Mouse (Mus musculus) midbrain, postnatal 0 days (tissue): ENCODE measurements around the gene Th. TPM values are rescaled to one million over a fixed set of nuclear protein-coding genes. Genes with fewer than 3 reads are reported as not detected.

Source experiments
- ATAC-seq: fragments of 200-750 bp; cut with Nextera tagmentation; 2 replicates; pipeline ENCODE4 v1.8.0; 2017; ENCODE audit warnings: moderate number of reproducible peaks, mild to moderate bottlenecking, moderate TSS enrichment, moderate library complexity; ENCODE audit not compliant: low FRiP score
- DNase-seq: peaks from one replicate; pipeline ENCODE4 v3.0.0-alpha.2; 2015; ENCODE audit warnings: low spot score
- H3K27ac ChIP-seq: fragments of 300-500 bp; sonication (generic); 2 replicates; pipeline ENCODE4 v1.5.1; 2014; ENCODE audit warnings: low read depth, mild to moderate bottlenecking, low read length, mixed read lengths
- H3K27me3 ChIP-seq: fragments of 300-500 bp; sonication (generic); 2 replicates; pipeline ENCODE4 v1.6.1; 2014; ENCODE audit warnings: low read length, control low read depth, mixed read lengths; ENCODE audit not compliant: insufficient read depth
- H3K36me3 ChIP-seq: fragments of 300-500 bp; sonication (generic); 2 replicates; pipeline ENCODE4 v1.6.1; 2014; ENCODE audit warnings: low read length, control low read depth, mixed read lengths; ENCODE audit not compliant: insufficient read depth
- H3K4me1 ChIP-seq: fragments of 300-500 bp; sonication (generic); 2 replicates; pipeline ENCODE4 v1.6.1; 2014; ENCODE audit warnings: mild to moderate bottlenecking, control low read depth, antibody characterized with exemption, low read length, mixed read lengths; ENCODE audit not compliant: insufficient read depth
- H3K4me2 ChIP-seq: fragments of 300-500 bp; sonication (generic); 2 replicates; pipeline ENCODE4 v1.6.1; 2014; ENCODE audit warnings: low read depth, mild to moderate bottlenecking, low read length, mixed read lengths; ENCODE audit not compliant: poor library complexity, severe bottlenecking
- H3K4me3 ChIP-seq: fragments of 300-500 bp; sonication (generic); 2 replicates; pipeline ENCODE4 v1.5.1; 2014; ENCODE audit warnings: low read depth, mild to moderate bottlenecking, low read length, moderate library complexity
- H3K9ac ChIP-seq: fragments of 300-500 bp; sonication (generic); replicated peaks from 2 replicates; pipeline ENCODE4 v1.6.1; 2014; ENCODE audit warnings: mild to moderate bottlenecking, low read length, moderate library complexity, mixed read lengths; ENCODE audit not compliant: poor library complexity, severe bottlenecking
- H3K9me3 ChIP-seq: fragments of 300-500 bp; sonication (generic); 2 replicates; pipeline ENCODE4 v1.6.1; 2016; ENCODE audit warnings: low read length, control low read depth
- CTCF ChIP-seq: IDR thresholded peaks from 2 replicates; pipeline ENCODE4 v1.5.1; 2016; ENCODE audit warnings: antibody characterized with exemption, mild to moderate bottlenecking
- WGBS: fragments of 180-500 bp; shearing (Covaris S2); extraction: QIAGEN DNeasy Blood & Tissue Kit; methylation state at CpG from one replicate; pipeline ENCODE4 v1.1.7; 2014; 5-methylcytosine and 5-hydroxymethylcytosine counted together
- polyA plus RNA-seq: library from polyadenylated mRNA; unstranded; fragments of >200 nt; fragmentation: Nextera tagmentation; extraction: Ambion mirVana; gene quantifications from 2 replicates; pipeline ENCODE4 v1.2.1, GENCODE M21; 2015
- total RNA-seq: library from RNA; depleted of rRNA; stranded (reverse); fragments of >200 nt; gene quantifications from 2 replicates; pipeline ENCODE4 v1.2.3, GENCODE M21; 2014

Gene Th
- total and polyA plus RNA-seq, 2 experiments from 2014 or later = 26.2 to 27.1 TPM

DNA sequence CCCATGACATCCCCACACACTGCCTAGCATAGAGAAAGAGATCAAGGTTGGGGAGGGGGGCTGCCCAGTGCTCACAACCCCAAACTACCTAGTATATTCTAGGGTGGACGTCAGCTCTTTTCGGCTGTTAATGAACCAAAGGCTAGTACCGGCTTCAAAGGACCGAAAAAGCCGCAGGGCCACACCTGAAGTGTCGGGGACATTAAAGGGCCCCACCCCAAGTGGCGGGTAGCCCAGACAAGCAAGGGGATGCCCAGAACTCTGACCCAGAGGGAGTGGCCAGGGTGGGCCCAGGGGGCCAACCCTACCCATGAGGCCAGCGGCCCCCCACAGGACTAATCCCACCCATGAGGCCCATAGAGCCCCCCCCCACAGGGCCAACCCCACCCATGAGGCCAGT lies 3.6 kb downstream of the Th start:
- Histone ChIP-seq H3K36me3 (no peaks in the 10 kb centered on the region), H3K4me1 (no peaks in the 10 kb centered on the region), H3K27me3 (no peaks in the 10 kb centered on the region), H3K9ac (no peak overlapping the region), H3K9me3 (no peaks in the 10 kb centered on the region), H3K4me2 (no peak overlapping the region), H3K4me3 (no peak overlapping the region), H3K27ac (no peak overlapping the region)
- no peak for TF ChIP-seq CTCF
- no peak for DNase-seq
- ATAC-seq = no peak
- 88% methylated on average over 8 of the region's 8 CpGs for WGBS

DNA sequence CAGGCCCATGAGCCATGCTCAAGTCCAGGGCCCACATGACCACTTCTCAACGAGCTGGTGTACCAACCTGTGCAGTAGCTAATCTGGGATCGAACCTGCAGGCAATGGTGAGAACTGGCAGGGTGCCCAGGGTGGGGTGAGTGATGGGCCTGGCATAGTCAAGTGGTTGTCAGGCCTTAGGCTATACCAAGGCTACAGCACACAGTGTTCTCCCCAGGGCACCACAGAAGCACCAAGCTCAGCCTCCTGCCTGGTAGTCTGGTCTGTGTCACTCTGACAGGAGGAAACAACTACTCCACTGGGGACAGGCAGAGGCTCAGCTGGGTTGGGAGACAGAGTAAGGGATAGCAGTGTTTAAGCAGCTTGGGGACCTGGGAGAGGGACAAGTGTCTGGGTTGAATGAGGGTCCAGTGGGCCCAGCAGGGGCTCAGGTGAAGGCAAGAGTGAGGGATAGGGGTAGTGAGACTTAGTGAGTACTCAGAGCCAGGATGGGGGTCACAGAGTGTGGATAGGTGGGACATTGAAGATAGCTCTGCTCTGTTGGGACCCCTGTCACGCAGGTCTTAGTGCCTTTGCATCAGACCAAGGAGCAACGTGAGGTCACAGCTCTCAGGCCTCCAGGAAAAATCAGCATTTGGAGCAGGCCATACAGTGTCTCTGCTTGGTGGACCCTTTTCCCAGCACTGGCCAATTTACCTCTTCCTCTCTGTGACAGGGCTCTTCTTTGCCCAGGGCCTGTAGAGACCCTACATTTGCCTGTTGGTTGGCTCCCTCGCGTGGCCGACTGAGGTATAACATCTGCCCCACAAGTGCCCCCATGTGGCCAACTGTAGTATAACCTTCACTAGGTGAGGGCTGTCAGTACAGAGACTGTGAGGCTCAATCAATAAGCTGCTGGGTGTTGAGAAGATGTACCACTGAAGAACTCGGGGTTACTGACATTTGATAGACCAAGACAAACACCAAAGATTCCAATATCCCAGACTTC lies 12.0 kb downstream of the Th start:
- ATAC-seq (peak; percentile 47; the same call in 1 of the 2 replicates), DNase-seq (peak; percentile 68)
- WGBS = 30% methylated on average over 8 of the region's 8 CpGs

DNA sequence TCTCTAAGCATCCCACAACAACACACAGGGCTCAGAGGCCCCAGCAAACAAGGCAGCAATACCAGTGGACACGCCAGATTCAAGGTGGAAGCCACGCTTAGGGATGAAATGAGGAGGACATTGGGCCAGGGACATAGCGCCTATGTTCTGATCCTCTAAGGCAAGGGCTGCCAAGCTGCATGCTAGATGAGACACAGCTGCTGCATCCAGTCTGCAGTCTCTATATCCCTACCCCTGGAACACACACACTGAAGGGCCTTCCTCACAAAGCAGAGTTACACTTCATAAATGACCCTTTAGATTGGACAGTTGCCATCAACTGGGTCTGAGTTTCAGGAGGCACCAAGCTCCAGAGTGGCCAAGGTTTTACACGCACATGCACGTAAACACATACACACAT lies 13.3 kb downstream of the Th start:
- Histone ChIP-seq H3K4me3 (no peak overlapping the region), H3K9ac (no peak overlapping the region), H3K27ac (no peak overlapping the region), H3K9me3 (no peaks in the 10 kb centered on the region), H3K4me2 (no peak overlapping the region), H3K36me3 (no peaks in the 10 kb centered on the region), H3K4me1 (no peaks in the 10 kb centered on the region), H3K27me3 (no peaks in the 10 kb centered on the region)
- WGBS = 89% methylated on average over 5 of the region's 5 CpGs
- ATAC-seq (no peak), DNase-seq (no peak)
- no peak for TF ChIP-seq CTCF

More for the DNA sequence above, 12.0 kb downstream of the Th start:
- Histone ChIP-seq H3K36me3 (no peaks in the 10 kb centered on the region), H3K4me2 (no peak overlapping the region), H3K27ac (no peak overlapping the region), H3K27me3 (no peaks in the 10 kb centered on the region), H3K4me1 (no peaks in the 10 kb centered on the region), H3K9me3 (no peaks in the 10 kb centered on the region), H3K4me3 (no peak overlapping the region), H3K9ac (no peak overlapping the region)
- TF ChIP-seq CTCF = peak; percentile 100

DNA sequence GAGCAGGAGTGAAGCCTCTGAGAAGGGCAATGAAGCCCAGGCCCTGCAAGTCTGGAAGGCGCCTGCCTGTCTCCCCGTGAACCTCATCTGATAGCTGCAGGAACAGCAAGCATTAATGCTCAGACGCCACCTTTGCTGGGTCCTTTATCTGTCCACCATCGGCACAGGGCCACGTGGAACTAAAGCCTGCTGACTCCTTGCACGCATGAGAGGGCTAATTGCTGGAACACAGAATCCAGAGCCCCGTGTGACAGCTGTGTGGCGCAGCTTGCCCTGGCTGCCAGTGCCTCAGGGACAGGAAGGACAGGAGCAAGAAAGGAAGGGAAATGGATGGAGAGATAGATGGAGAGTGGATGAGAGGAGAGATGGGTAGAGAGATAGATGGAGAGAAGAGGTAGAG lies 14.8 kb downstream of the Th start:
- Histone ChIP-seq H3K9me3 (no peaks in the 10 kb centered on the region), H3K4me1 (no peaks in the 10 kb centered on the region), H3K9ac (no peak overlapping the region), H3K4me3 (no peak overlapping the region), H3K27ac (no peak overlapping the region), H3K4me2 (no peak overlapping the region), H3K27me3 (no peaks in the 10 kb centered on the region), H3K36me3 (no peaks in the 10 kb centered on the region)
- DNase-seq = peak; percentile 85
- ATAC-seq = no peak
- peak; percentile 8; the same call in 1 of the 2 replicates for TF ChIP-seq CTCF
- 37% methylated on average over 8 of the region's 8 CpGs for WGBS

DNA sequence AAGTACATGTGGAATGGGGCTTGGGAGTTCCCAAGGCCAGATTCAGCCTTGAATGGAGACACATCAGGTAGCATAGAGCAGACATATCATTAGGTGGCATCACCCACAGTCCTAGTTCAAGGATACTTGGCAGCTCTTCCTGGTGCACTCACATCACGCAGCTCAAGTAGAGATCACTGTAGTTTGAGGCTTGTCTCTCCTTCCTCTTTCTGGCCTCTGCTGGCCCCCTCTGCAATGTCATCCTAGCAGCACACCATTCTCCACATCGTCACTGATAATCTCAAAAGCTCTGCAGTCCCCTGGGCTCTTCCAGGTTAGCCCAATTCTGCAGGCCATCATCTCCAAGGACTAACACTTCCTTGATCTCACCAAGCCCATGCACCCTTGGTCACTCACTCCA lies 19.2 kb downstream of the Th start:
- H3K9ac ChIP-seq = no peak overlapping the region
- no peaks in the 10 kb centered on the region for H3K27me3 ChIP-seq
- ATAC-seq = no peak
- 88% methylated on average over 2 of the region's 2 CpGs for WGBS
- no peak overlapping the region for H3K27ac ChIP-seq
- no peaks in the 10 kb centered on the region for H3K9me3 ChIP-seq
- DNase-seq = no peak
- H3K36me3 ChIP-seq = no peaks in the 10 kb centered on the region
- TF ChIP-seq CTCF = no peak
- H3K4me3 ChIP-seq = no peak overlapping the region
- H3K4me2 ChIP-seq = no peak overlapping the region
- H3K4me1 ChIP-seq = no peaks in the 10 kb centered on the region

DNA sequence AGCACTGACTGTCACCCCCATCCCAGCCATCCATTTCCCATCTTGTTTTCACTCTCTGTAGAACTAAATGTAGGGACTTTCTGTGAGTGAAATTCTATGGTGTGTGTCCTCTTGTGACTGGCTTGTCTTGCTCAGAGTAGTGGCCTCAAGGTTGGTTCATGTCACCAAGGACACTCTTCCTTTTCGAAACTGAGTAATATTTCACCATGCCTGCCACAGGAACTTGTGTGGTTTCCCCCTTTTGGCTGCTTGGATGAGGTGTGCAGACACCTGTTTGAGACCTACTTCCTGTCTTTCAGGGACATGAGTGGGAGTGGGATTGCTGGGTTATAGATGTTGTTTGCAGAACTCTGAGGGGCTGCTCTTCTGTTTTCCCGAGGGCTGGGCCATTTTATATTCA lies 20.8 kb downstream of the Th start:
- no peak for ATAC-seq
- no peaks in the 10 kb centered on the region for H3K27me3 ChIP-seq
- no peaks in the 10 kb centered on the region for H3K36me3 ChIP-seq
- H3K4me1 ChIP-seq = no peaks in the 10 kb centered on the region
- H3K9me3 ChIP-seq = no peaks in the 10 kb centered on the region
- no peak for DNase-seq
- H3K27ac ChIP-seq = no peak overlapping the region
- H3K4me3 ChIP-seq = no peak overlapping the region
- H3K9ac ChIP-seq = no peak overlapping the region
- no peak overlapping the region for H3K4me2 ChIP-seq
- 82% methylated on average over 2 of the region's 2 CpGs for WGBS
- no peak for TF ChIP-seq CTCF
